Mouse (Mus musculus) midbrain, postnatal 0 days (tissue): Measurements from ENCODE around the gene Pigz. TPM values are rescaled to one million over a fixed set of nuclear protein-coding genes. Genes with fewer than 3 reads are reported as not detected.

Experiments used
- ATAC-seq: fragments of 200-750 bp; cut with Nextera tagmentation; 2 replicates; pipeline ENCODE4 v1.8.0; 2017; ENCODE audit warnings: moderate number of reproducible peaks, mild to moderate bottlenecking, moderate TSS enrichment, moderate library complexity; ENCODE audit not compliant: low FRiP score
- DNase-seq: peaks from one replicate; pipeline ENCODE4 v3.0.0-alpha.2; 2015; ENCODE audit warnings: low spot score
- H3K27ac ChIP-seq: fragments of 300-500 bp; sonication (generic); 2 replicates; pipeline ENCODE4 v1.5.1; 2014; ENCODE audit warnings: low read depth, mild to moderate bottlenecking, low read length, mixed read lengths
- H3K27me3 ChIP-seq: fragments of 300-500 bp; sonication (generic); 2 replicates; pipeline ENCODE4 v1.6.1; 2014; ENCODE audit warnings: low read length, control low read depth, mixed read lengths; ENCODE audit not compliant: insufficient read depth
- H3K36me3 ChIP-seq: fragments of 300-500 bp; sonication (generic); 2 replicates; pipeline ENCODE4 v1.6.1; 2014; ENCODE audit warnings: low read length, control low read depth, mixed read lengths; ENCODE audit not compliant: insufficient read depth
- H3K4me1 ChIP-seq: fragments of 300-500 bp; sonication (generic); 2 replicates; pipeline ENCODE4 v1.6.1; 2014; ENCODE audit warnings: mild to moderate bottlenecking, control low read depth, antibody characterized with exemption, low read length, mixed read lengths; ENCODE audit not compliant: insufficient read depth
- H3K4me2 ChIP-seq: fragments of 300-500 bp; sonication (generic); 2 replicates; pipeline ENCODE4 v1.6.1; 2014; ENCODE audit warnings: low read depth, mild to moderate bottlenecking, low read length, mixed read lengths; ENCODE audit not compliant: poor library complexity, severe bottlenecking
- H3K4me3 ChIP-seq: fragments of 300-500 bp; sonication (generic); 2 replicates; pipeline ENCODE4 v1.5.1; 2014; ENCODE audit warnings: low read depth, mild to moderate bottlenecking, low read length, moderate library complexity
- H3K9ac ChIP-seq: fragments of 300-500 bp; sonication (generic); replicated peaks from 2 replicates; pipeline ENCODE4 v1.6.1; 2014; ENCODE audit warnings: mild to moderate bottlenecking, low read length, moderate library complexity, mixed read lengths; ENCODE audit not compliant: poor library complexity, severe bottlenecking
- H3K9me3 ChIP-seq: fragments of 300-500 bp; sonication (generic); 2 replicates; pipeline ENCODE4 v1.6.1; 2016; ENCODE audit warnings: low read length, control low read depth
- CTCF ChIP-seq: IDR thresholded peaks from 2 replicates; pipeline ENCODE4 v1.5.1; 2016; ENCODE audit warnings: antibody characterized with exemption, mild to moderate bottlenecking
- WGBS: fragments of 180-500 bp; shearing (Covaris S2); extraction: QIAGEN DNeasy Blood & Tissue Kit; methylation state at CpG from one replicate; pipeline ENCODE4 v1.1.7; 2014; 5-methylcytosine and 5-hydroxymethylcytosine counted together
- polyA plus RNA-seq: library from polyadenylated mRNA; unstranded; fragments of >200 nt; fragmentation: Nextera tagmentation; extraction: Ambion mirVana; gene quantifications from 2 replicates; pipeline ENCODE4 v1.2.1, GENCODE M21; 2015
- total RNA-seq: library from RNA; depleted of rRNA; stranded (reverse); fragments of >200 nt; gene quantifications from 2 replicates; pipeline ENCODE4 v1.2.3, GENCODE M21; 2014; rRNA removed

The Pigz gene
- total RNA-seq (2.1 and 3.2 TPM in 2 replicates), polyA plus RNA-seq (2.5 and 3.9 TPM in 2 replicates)

DNA sequence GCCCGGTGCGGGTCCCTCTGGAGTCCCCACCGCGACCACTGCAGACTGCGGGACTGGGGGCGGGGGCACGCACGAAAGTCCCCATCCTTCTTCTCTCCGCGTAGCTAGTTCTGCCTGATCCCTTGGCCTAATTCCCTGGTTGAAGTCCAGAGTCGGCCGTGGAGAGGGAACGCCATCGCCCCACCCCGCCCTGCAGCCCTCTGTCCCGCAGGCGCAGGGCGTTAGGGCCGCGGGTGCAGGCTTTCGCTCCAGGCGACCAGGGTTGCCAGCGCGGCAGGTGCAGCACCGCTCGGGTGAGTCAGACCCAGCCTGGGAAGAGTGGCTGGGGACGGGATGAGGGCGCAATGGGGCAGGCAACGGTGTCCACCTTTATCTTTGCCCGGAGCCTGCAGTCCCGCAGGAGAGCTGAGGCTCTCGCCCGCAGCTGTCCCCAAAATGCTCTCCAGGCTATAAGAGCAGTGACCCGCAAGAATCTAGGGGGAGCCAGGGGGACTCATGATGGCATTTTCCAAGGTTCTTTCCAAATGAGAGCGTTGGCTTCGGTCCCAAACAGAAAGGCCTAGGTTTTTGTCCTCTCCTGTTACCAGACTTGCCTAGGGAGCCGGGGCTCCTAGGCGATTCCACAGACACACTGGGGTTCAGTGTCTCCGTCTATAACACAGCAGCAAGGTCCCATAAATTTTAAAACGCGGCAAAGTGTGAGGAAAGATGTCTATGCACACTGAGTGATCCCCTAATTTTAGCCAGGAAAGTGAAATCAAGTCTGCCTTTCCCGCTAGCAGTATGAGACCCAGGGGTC, at the start of gene Pigz:
Gene Pigz, plus strand, starts transcription at position 101 of the 799 bp plus-strand sequence.
- peak; percentile 54 for DNase-seq
- no peaks in the 10 kb centered on the region for H3K27me3 ChIP-seq
- peak within 1 kb of the TSS; percentile 80 for H3K4me2 ChIP-seq
- no peak for TF ChIP-seq CTCF
- ATAC-seq, result 0 out of 2 replicates have a peak, but pooled peaks have one; percentile 2
- H3K9me3 ChIP-seq, result no peaks in the 10 kb centered on the region
- no peaks in the 10 kb centered on the region for H3K36me3 ChIP-seq
- H3K9ac ChIP-seq, result peak within 1 kb of the TSS; percentile 71
- WGBS, result 7% methylated on average over 42 of the region's 42 CpGs
- peak within 1 kb of the TSS; percentile 89 for H3K27ac ChIP-seq
- peak within 1 kb of the TSS; percentile 39 for H3K4me3 ChIP-seq
- H3K4me1 ChIP-seq, result 0 out of 2 replicates have a peak, but pooled peaks cover 9% of the 10 kb centered on the region

DNA sequence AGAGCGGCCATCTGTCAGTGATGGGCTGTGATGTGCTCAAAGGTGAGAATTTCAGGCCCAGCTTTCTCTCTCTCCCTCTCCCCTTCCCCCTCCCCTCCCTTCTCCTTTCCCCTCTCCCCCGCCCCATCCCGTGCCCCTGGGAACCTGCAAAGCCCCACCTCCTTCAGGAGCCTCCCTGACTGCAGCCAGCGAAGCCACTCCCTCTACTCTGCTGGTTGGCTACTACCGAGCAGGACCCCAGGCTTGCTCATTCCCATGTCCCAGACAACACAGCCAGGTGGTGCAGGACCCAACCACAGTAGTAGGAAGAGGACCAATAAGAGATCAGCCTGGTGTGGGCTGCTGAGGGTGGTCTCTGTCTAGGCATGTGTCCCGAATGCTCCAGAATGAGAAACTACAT, 49.7 kb upstream of the Pigz start:
- no peak overlapping the region for H3K4me2 ChIP-seq
- no peak overlapping the region for H3K27ac ChIP-seq
- no peak for TF ChIP-seq CTCF
- WGBS, result 22% methylated on average over 6 of the region's 6 CpGs
- 0 out of 2 replicates have a peak, but pooled peaks cover 3% of the 10 kb centered on the region for H3K4me1 ChIP-seq
- ATAC-seq (no peak; the same call in 1 of the 2 replicates), DNase-seq (no peak)
- H3K27me3 ChIP-seq, result no peaks in the 10 kb centered on the region
- no peak overlapping the region for H3K9ac ChIP-seq
- H3K36me3 ChIP-seq, result no peaks in the 10 kb centered on the region
- no peaks in the 10 kb centered on the region for H3K9me3 ChIP-seq
- no peak overlapping the region for H3K4me3 ChIP-seq

DNA sequence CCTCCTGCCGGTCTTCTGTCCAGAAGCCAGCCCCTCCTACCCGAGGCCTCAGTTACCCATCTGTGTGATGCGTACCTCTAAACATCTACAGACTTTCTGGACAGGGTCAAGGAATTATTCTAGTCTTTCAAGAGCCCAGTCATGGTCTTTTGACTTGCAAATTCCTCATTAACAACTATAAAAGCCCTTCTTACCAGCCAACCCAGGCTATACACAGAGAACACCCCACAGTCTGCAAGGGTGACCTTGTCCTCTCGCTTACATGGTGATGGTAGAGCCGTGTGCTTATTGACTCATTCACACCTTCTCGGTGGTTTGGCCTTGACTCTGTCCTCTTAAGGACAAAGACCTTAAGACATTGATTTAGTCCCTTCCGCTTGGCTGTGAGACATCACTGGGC, 42.7 kb upstream of the Pigz start:
- Histone ChIP-seq H3K27ac (no peak overlapping the region), H3K9ac (no peak overlapping the region), H3K4me1 (no peaks in the 10 kb centered on the region), H3K27me3 (no peaks in the 10 kb centered on the region), H3K4me2 (no peak overlapping the region), H3K9me3 (no peaks in the 10 kb centered on the region), H3K36me3 (no peaks in the 10 kb centered on the region), H3K4me3 (no peak overlapping the region)
- DNase-seq (no peak), ATAC-seq (no peak)
- WGBS, result 64% methylated on average over 7 of the region's 7 CpGs
- TF ChIP-seq CTCF, result no peak

DNA sequence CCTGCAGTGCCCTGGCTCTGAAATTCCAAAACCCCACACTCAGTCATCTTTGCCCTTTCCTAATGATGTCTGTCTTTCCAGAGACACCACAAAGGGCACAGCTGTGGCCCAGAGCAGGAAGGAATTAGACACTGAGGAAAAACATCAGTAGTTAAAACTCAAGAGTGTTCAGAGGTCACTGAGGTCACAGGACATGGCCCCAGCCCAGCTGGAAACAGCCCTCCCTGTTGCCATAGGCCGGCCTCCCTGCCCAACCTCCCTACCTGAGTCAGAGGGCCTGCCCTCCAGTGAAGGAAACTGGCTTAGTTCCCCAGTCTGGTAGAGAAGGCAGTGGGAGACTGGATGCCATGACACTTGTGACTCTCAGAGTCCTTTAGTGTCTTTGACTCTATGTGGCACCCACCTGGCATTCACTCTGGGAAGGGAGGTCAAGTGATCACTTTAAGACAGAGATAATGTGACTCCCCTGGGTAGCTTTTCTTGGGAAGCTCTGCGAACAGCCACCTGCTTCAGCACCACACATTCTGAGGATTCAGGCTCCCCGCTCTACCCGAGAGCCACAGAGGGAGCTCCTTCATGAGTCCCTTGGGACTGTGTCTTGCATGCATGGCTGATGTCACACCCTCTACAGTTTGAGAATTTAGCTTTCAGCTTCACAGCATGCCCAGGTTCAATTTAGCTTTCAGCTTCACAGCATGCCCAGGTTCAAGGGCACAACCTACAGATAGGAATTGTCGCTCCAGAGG, 40.1 kb upstream of the Pigz start:
- whole genome bisulfite sequencing, result 63% methylated on average over 5 of the region's 5 CpGs
- H3K36me3 ChIP-seq, result no peaks in the 10 kb centered on the region
- peaks cover 15% of the 10 kb centered on the region for H3K4me1 ChIP-seq
- TF ChIP-seq CTCF, result no peak
- no peak overlapping the region for H3K4me3 ChIP-seq
- no peak overlapping the region for H3K4me2 ChIP-seq
- no peak overlapping the region for H3K27ac ChIP-seq
- no peak overlapping the region for H3K9ac ChIP-seq
- ATAC-seq (no peak), DNase-seq (no peak)
- no peaks in the 10 kb centered on the region for H3K9me3 ChIP-seq
- H3K27me3 ChIP-seq, result no peaks in the 10 kb centered on the region

DNA sequence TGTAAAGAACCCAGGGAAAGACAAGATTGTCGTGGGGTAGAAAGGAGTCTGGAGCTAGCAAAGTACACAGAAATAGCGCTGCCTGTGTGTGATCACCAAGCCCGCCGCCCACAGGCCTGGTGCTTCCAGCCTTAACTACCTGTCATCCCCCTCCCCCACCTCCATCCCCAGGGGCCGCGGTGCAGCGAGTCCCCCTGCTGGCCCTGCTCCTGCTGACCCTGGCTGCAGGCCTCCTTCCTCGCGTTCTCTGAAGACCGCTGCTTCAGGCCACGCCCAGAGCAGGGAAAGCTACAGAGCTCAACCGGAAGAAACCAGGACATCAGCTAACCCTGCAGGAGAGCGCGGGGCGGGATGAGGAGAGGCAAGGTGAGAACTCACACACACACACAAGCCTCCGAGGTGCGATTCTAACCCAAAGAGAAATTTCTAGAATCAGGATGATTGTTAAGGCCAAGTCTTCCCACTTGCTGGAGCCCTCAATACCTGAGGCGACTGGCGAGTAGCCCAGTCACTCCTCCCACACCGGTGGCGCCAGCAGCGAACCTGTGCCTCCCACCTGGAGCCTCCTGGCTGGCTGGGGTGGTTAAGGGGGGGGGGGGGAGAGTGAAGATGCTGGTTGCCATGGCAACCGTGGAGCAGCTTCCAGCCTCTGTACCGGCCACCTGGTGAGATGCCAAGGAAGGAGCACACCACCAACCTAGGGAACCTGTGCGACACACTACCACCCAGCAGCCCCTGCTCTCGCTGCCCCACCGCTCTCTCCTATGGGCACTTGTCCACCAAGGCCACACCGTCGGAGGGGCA, 36.5 kb upstream of the Pigz start:
- TF ChIP-seq CTCF, result peak; percentile 61
- Histone ChIP-seq H3K4me3 (peak overlapping the region; percentile 24), H3K27me3 (no peaks in the 10 kb centered on the region), H3K27ac (peak overlapping the region; percentile 78), H3K9ac (peak overlapping the region; percentile 54), H3K4me1 (peaks cover 17% of the 10 kb centered on the region), H3K4me2 (peak overlapping the region; percentile 46), H3K36me3 (no peaks in the 10 kb centered on the region), H3K9me3 (no peaks in the 10 kb centered on the region)
- peak; percentile 76 for DNase-seq
- WGBS, result 11% methylated on average over 29 of the region's 29 CpGs
- ATAC-seq, result peak; percentile 60
